Mouse (Mus musculus): ENCODE data around the gene Ykt6. TPM values are rescaled to one million over a fixed set of nuclear protein-coding genes. Genes with fewer than 3 reads are reported as not detected.
A peak's percentile ranks its signal among the peaks of the same experiment; 100 is the strongest.

The Ykt6 gene
- 94.5 TPM for polyA plus RNA-seq (2021)

- DNase-seq (ENCODE audit: low read depth, low spot score) (peak; percentile 46), ATAC-seq (peak; percentile 88)
- H3K27me3 ChIP-seq: no peaks in the 10 kb centered on the region
- TF ChIP-seq CTCF (IDR thresholded peaks at IDR 0.05): no peak
- ChIA-PET CTCF (interaction anchor here (1.8 kb wide), 1 partner anchor 42 kb away, joined by 4 read pairs; no protein-coding TSS in a partner anchor), POLR2A (no interaction called here)
- in situ Hi-C loops (cut with MboI; ENCODE audit: low pct_unique_long_range_greater_than_20kb): no loop called here
Measured at GRCm38 (mm10) chr11:5955546-5956276, at the start of gene Ykt6. TSS of gene Ykt6 (plus strand) at chr11:5955693.

- ATAC-seq (no peak), DNase-seq (ENCODE audit: low read depth, low spot score) (no peak)
- ChIA-PET CTCF (interaction anchor here (1.4 to 1.8 kb wide), 3 partner anchors 8 to 70 kb away, joined by 3 to 6 read pairs (median 5); no protein-coding TSS in a partner anchor), POLR2A (no interaction called here)
- in situ Hi-C loops (cut with MboI; ENCODE audit: low pct_unique_long_range_greater_than_20kb): loop anchor here (25.0 kb wide), 1 partner anchor 419 kb away; no protein-coding TSS in a partner anchor
- H3K27me3 ChIP-seq: no peaks in the 10 kb centered on the region
- no peak for TF ChIP-seq CTCF (IDR thresholded peaks at IDR 0.05)
Measured at GRCm38 (mm10) chr11:5905778-5906518, 49.5 kb upstream of the Ykt6 start.

GRCm38 (mm10) chr11:5907096-5907495, 48.4 kb upstream of the Ykt6 start:
- in situ Hi-C loops (cut with MboI; ENCODE audit: low pct_unique_long_range_greater_than_20kb): loop anchor here (25.0 kb wide), 1 partner anchor 420 kb away; no protein-coding TSS in a partner anchor
- DNase-seq (ENCODE audit: low read depth, low spot score) (no peak), ATAC-seq (no peak)
- POLR2A ChIA-PET: interaction anchor here (0.7 kb wide), 1 partner anchor 362 kb away, joined by 3 read pairs; no protein-coding TSS in a partner anchor
- TF ChIP-seq CTCF (IDR thresholded peaks at IDR 0.05): no peak
- CTCF ChIA-PET: interaction anchor here (1.0 to 1.8 kb wide), 3 partner anchors 9 to 16 kb away, joined by 3 to 6 read pairs (median 5); no protein-coding TSS in a partner anchor
- H3K27me3 ChIP-seq: no peaks in the 10 kb centered on the region

GRCm38 (mm10) chr11:5908642-5909041, 46.9 kb upstream of the Ykt6 start:
- no peaks in the 10 kb centered on the region for H3K27me3 ChIP-seq
- DNase-seq (ENCODE audit: low read depth, low spot score) (no peak), ATAC-seq (no peak)
- CTCF ChIA-PET: interaction anchor here (1.1 to 2.2 kb wide), 5 partner anchors 20 to 120 kb away, joined by 3 to 12 read pairs (median 3); no protein-coding TSS in a partner anchor
- no peak for TF ChIP-seq CTCF (IDR thresholded peaks at IDR 0.05)
- in situ Hi-C loops (cut with MboI; ENCODE audit: low pct_unique_long_range_greater_than_20kb): loop anchor here (25.0 kb wide), 1 partner anchor 421 kb away; no protein-coding TSS in a partner anchor
- POLR2A ChIA-PET: no interaction called here

- peak; percentile 68 for ATAC-seq
- in situ Hi-C loops (cut with MboI; ENCODE audit: low pct_unique_long_range_greater_than_20kb): loop anchor here (25.0 kb wide), 1 partner anchor 425 kb away; no protein-coding TSS in a partner anchor
- DNase-seq (ENCODE audit: low read depth, low spot score): no peak
Measured at GRCm38 (mm10) chr11:5912635-5913034, 42.9 kb upstream of the Ykt6 start.

GRCm38 (mm10) chr11:5913256-5913655, 42.2 kb upstream of the Ykt6 start:
- H3K27me3 ChIP-seq: no peaks in the 10 kb centered on the region
- CTCF ChIA-PET: interaction anchor here (0.9 to 2.5 kb wide), 9 partner anchors 9 to 124 kb away, joined by 3 to 12 read pairs (median 4); partner anchors contain the start of gene Ykt6
- ATAC-seq (no peak), DNase-seq (ENCODE audit: low read depth, low spot score) (no peak)
- in situ Hi-C loops (cut with MboI; ENCODE audit: low pct_unique_long_range_greater_than_20kb): loop anchor here (25.0 kb wide), 1 partner anchor 426 kb away; no protein-coding TSS in a partner anchor
- no peak for TF ChIP-seq CTCF (IDR thresholded peaks at IDR 0.05)
- POLR2A ChIA-PET: no interaction called here

More at GRCm38 (mm10) chr11:5912635-5913034, 42.9 kb upstream of the Ykt6 start:
- ChIA-PET POLR2A (no interaction called here), CTCF (interaction anchor here (0.9 to 2.5 kb wide), 9 partner anchors 8 to 123 kb away, joined by 3 to 12 read pairs (median 4); partner anchors contain the start of gene Ykt6)
- H3K27me3 ChIP-seq: no peaks in the 10 kb centered on the region
- no peak for TF ChIP-seq CTCF (IDR thresholded peaks at IDR 0.05)

GRCm38 (mm10) chr11:5913936-5914335, 41.6 kb upstream of the Ykt6 start:
- ChIA-PET POLR2A (no interaction called here), CTCF (interaction anchor here (1.3 to 2.5 kb wide), 6 partner anchors 10 to 78 kb away, joined by 4 to 12 read pairs (median 6); partner anchors contain the start of gene Ykt6)
- in situ Hi-C loops (cut with MboI; ENCODE audit: low pct_unique_long_range_greater_than_20kb): loop anchor here (25.0 kb wide), 1 partner anchor 427 kb away; no protein-coding TSS in a partner anchor
- ATAC-seq (no peak), DNase-seq (ENCODE audit: low read depth, low spot score) (no peak)
- TF ChIP-seq CTCF (IDR thresholded peaks at IDR 0.05): no peak
- no peaks in the 10 kb centered on the region for H3K27me3 ChIP-seq

- no peaks in the 10 kb centered on the region for H3K27me3 ChIP-seq
- in situ Hi-C loops (cut with MboI; ENCODE audit: low pct_unique_long_range_greater_than_20kb): loop anchor here (25.0 kb wide), 1 partner anchor 428 kb away; no protein-coding TSS in a partner anchor
- ChIA-PET CTCF (interaction anchor here (1.3 to 1.4 kb wide), 2 partner anchors 29 to 79 kb away, joined by 5 to 6 read pairs; no protein-coding TSS in a partner anchor), POLR2A (no interaction called here)
- TF ChIP-seq CTCF (IDR thresholded peaks at IDR 0.05): no peak
- DNase-seq (ENCODE audit: low read depth, low spot score) (no peak), ATAC-seq (no peak)
Measured at GRCm38 (mm10) chr11:5914940-5915339, 40.6 kb upstream of the Ykt6 start.

- ATAC-seq (no peak), DNase-seq (ENCODE audit: low read depth, low spot score) (no peak)
- ChIA-PET POLR2A (no interaction called here), CTCF (interaction anchor here (1.3 to 2.5 kb wide), 3 partner anchors 11 to 79 kb away, joined by 5 to 8 read pairs (median 6); no protein-coding TSS in a partner anchor)
- in situ Hi-C loops (cut with MboI; ENCODE audit: low pct_unique_long_range_greater_than_20kb): loop anchor here (25.0 kb wide), 1 partner anchor 428 kb away; no protein-coding TSS in a partner anchor
- peaks cover 1% of the 10 kb centered on the region for H3K27me3 ChIP-seq
- TF ChIP-seq CTCF (IDR thresholded peaks at IDR 0.05): no peak
Measured at GRCm38 (mm10) chr11:5915429-5916177, 39.9 kb upstream of the Ykt6 start.
